Mouse (Mus musculus) liver, adult (tissue): ENCODE measurements around the gene Stam.

Experiments used
- GATA4 ChIP-seq: IDR thresholded peaks from 2 replicates; pipeline ENCODE4 v1.6.1; 2014; ENCODE audit warnings: mild to moderate bottlenecking, low read length; ENCODE audit not compliant: insufficient replicate concordance

Gene Stam

GRCm38 (mm10) chr2:14074221-14074901, 463 bp downstream of the Stam start:
- no peak for TF ChIP-seq GATA4

GRCm38 (mm10) chr2:14100533-14100932, 26.6 kb downstream of the Stam start:
- no peak for TF ChIP-seq GATA4

- TF ChIP-seq GATA4 = peak; percentile 60; the same call in 1 of the 2 replicates
Observed at GRCm38 (mm10) chr2:14102603-14103002, 28.7 kb downstream of the Stam start.

GRCm38 (mm10) chr2:14103924-14104323, 30.0 kb downstream of the Stam start:
- no peak for TF ChIP-seq GATA4

GRCm38 (mm10) chr2:14107673-14108072, 33.8 kb downstream of the Stam start:
- no peak for TF ChIP-seq GATA4

DNA sequence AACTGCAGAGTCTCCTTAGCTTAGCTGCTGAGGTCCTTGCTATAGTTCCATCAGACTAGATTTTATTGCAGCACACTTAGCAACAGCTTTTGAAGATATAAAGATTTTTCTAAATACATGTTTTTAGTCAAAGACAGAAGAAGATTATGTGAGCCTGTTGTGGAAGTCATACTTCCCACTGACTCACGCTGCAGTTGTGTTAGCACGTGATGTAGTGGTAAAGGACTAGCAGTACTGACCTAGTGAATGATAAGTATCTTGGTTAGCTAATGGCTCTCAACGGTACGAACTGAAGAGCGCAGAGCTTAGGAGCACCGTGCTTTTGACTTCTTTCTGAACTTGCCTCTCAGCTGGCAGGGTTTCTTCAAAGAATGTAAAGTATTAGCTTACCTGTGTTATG, 52.5 kb downstream of the Stam start:
- TF ChIP-seq GATA4 = no peak

DNA sequence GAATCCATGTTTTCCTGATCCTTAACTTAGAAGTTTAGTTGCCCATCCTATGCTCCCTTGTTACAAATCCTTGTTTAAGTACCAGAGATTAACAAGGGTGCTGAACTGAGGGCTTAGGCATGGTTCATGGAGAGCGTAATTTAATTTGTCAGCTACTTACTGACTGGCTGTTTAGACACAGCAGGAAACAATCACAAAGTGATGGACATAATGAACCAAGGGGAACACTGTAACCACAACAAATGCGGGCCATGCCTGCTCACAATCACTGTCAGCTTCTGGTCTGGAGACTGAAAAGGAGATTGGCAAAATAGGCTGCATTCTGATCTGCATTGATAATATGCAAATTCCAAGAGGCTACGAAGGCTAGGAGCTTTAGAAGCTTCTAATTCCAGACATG, 53.7 kb downstream of the Stam start:
- TF ChIP-seq GATA4 = no peak

DNA sequence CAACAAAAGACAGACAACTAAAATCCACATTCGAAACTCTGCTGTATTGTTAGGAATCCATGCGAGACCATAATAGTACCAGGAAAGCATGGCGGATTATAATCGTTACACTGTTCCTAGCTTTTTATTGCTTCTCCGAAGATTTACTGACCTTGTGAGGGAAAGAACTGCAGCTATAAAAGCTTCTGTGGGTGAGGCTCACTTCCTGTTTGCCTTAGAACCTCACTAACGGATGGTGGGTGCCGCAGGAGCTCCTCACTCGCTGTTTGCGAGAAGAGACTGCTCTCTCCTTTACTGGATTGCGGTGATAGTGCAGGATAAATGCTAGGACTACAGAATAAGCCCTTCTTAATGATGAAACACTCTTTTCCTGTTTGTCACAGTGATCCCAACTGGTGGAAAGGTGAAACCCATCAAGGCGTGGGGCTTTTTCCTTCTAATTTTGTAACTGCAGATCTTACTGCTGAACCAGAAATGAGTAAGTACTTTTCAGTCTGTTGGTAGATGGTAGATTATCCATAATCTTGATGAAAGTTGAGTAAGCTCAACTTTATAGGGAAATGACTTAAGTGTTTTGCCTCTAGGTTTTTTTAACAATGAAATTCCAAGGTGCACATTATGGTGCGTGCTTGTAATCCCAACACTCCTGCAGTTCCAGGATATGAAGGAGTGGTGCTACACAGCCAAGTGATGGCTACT, 56.9 kb downstream of the Stam start:
- TF ChIP-seq GATA4 = no peak

DNA sequence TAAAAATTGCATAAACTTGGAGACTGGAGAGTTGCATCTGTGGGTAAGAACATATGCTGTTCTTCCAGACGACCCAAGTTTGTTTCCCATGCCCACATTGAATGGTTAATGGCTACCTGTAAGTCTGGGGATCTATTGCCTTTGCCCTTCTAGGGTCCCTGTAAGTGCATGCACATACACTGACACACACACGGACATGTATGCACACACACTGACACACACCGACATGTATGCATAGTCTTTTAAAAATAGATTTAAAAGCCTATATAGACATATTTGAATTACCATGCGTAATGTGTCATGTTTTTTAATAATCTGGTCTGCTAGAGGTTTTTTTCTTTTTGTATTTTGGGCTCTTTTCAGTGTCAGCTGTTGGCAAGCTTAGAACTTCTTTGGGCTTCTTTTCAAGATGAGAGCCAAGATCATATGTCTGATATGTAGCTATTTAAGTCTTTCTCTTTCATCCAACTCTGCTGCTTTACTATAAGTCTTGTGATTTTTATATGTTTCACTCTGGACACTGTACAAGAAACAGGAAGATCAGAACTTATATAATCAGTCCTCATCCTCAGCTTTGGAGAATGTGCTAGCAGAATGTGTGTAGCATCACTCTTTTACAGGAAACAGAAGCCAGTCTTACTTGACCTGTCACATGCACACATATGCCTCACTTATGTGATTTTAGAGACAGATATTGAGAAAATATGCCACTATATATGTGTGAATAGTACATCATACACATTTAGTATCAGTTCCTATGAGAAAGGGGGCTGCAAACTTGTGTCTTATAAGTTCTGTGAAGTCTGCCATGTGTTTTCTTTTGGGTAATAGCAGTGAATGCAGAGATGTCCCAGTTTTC, 58.8 kb downstream of the Stam start:
- no peak for TF ChIP-seq GATA4

- TF ChIP-seq GATA4 = no peak
Observed at GRCm38 (mm10) chr2:14136906-14137305, 63.0 kb downstream of the Stam start.

GRCm38 (mm10) chr2:14139590-14139989, 65.7 kb downstream of the Stam start:
- TF ChIP-seq GATA4 = no peak

DNA sequence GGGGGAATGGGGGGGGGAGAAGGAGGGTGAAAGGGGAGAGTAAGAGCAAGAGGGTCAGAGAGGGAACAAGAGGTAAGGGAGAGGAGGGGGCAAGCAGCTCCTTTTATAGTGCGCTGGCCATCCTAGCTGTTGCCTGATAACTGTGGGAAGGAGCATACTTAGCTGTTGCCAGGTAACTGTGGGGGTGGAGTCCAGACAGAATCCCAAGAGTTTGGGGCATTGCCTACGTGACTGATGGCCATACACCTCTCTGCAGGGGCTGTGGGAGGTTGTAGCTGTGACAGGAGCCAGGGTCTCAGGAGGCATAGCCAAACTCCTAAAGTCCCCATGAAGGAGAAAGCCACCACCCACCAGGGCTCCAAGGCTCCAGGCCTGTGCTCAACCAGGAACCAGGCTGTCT, 66.1 kb downstream of the Stam start:
- no peak for TF ChIP-seq GATA4

- TF ChIP-seq GATA4 = no peak
Observed at GRCm38 (mm10) chr2:14145311-14145710, 71.4 kb downstream of the Stam start.

DNA sequence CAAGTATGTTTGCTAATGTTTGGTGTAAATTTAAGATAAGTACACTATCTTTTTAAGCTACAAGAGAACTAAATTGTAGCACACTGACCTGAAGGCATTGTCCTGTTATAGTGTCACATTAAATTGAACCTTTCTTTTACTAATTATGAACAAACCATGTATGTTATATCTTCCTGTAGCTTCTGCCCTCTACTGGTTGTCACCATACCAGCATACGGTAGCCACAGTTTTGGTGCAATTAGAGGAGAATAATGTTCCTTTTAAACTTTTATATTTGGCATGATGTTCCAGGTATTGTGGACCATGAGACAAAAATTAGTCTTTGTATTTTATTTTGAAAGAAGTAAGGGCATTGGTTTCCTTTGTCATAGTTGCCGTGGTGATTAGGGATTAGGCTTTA, 73.0 kb downstream of the Stam start:
- TF ChIP-seq GATA4 = no peak

DNA sequence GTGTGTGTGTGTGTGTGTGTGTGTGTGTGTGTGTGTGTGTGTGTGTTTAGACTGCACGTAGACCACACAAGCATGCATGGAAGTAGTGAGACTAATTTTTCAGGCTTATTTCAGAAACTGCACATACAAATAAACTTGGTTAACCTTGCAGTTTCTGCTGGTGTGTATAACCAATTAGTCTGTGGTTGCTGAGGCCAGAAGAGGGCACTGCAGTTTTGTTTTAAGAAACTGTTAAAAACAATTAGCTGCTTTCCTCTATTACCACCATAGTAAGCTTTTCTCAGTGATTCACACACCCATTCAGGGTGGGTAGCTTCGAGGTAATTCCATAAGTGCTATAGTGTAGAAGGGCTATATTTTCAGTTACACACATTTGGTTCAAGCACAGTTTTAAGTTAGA, 76.9 kb downstream of the Stam start:
- no peak for TF ChIP-seq GATA4

DNA sequence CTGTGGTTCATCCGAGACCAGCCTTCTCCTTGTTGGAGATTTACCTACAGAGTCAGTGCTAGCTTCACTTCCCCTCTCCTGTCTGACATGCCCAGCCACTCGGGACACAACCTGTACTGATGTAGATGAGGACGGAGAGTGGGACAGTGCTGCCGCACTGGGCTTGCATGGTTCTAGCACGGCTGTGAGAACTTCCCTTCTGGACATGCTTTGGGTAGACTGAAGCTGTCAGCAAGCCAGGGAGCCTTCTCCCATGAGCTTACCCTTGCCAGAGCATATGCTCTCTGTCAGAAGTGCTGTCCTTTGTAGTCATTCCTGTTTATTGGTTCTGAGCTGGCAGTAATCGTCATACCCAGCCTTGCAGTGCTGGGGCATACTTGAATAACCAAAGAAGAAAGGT, 78.0 kb downstream of the Stam start:
- no peak for TF ChIP-seq GATA4

DNA sequence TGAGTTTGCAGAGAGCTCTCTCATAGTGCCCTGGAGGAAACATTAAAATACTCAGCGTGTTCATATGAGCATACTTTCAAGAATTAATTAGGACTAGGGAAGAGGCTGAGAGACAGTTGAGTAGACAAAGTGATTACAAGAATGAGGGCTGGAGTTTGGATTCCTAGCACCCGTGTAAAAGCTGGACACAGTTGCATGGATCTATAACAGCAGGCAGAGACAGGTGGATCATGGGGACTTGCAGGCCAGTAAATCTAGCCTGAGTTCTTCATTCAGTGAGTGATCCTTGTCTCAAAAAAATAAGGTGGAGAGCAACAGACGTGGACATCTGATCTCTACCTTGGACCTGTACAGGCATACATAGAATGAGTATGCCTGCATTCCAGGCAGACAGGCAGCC, 85.1 kb downstream of the Stam start:
- no peak for TF ChIP-seq GATA4

GRCm38 (mm10) chr2:14159756-14160155, 85.9 kb downstream of the Stam start:
- TF ChIP-seq GATA4 = no peak
